Mouse (Mus musculus) erythroblast, adult 5-6 weeks (primary cell): Measurements from ENCODE around the gene Safb2. TPM values are rescaled to one million over a fixed set of nuclear protein-coding genes. Genes with fewer than 3 reads are reported as not detected.

Experiments
- ATAC-seq: replicated peaks from 2 replicates; pipeline ENCODE4 v1.8.0; 2016; ENCODE audit warnings: moderate number of reproducible peaks, mild to moderate bottlenecking, moderate TSS enrichment, inconsistent platforms; ENCODE audit not compliant: poor library complexity, low FRiP score, severe bottlenecking
- total RNA-seq, 2 experiments: library from RNA; stranded (forward) in 1 of 2; stranded (reverse) in 1 of 2; fragments of 150-400 nt in 1 of 2; fragments of 200-764, 138-1000 nt in 1 of 2; gene quantifications; 2 replicates each; pipeline versions ENCODE4 v1.2.3 to v1.2.4; 2015 to 2017; ENCODE audit warnings: low replicate concordance in 2 of 2

Gene Safb2
- total RNA-seq, 2 experiments from 2014 or later = 87.0 to 316 TPM

GRCm38 (mm10) chr17:56542736-56543135, 41.6 kb downstream of the Safb2 start:
- ATAC-seq = no peak

DNA sequence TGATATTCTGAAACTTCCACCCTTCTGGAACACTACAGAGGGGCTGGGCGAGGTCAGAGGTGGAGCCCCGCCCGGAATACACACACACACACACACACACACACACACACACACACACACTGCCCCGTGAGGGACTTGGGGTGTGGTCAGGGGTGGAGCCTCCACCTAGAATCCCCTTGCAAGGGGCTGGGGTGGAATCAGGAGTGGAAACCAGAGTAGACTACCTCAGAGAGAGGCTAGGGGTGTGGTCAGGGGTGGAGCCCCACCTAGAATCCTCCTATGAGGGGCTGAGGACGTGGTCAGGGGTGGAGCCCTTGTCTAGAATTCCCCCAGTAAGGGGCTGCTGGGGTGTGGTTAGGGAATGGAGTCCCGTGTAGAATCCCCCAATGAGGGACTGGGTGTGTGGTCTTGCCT, 43.8 kb downstream of the Safb2 start:
- ATAC-seq = no peak

GRCm38 (mm10) chr17:56537912-56538311, 46.5 kb downstream of the Safb2 start:
- ATAC-seq = no peak

DNA sequence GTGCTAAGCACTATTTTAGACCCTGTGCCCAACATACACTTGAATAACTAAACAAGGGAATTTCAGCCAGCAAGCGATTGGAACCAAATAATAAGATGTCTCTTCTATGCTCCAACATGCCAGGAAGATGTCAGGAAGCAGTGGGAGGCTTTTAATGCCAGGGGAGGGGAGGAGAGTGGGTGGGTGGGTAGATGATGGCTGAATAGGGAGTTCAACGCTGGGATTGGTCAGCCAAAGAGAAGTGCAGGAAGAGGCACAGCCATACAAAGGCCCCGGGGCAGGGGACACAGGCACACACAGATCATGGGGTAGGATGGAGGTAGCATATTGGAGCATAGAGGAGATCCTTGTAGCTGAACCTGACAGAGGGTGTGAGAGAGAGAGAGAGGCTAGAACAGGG, 47.5 kb downstream of the Safb2 start:
- no peak for ATAC-seq

DNA sequence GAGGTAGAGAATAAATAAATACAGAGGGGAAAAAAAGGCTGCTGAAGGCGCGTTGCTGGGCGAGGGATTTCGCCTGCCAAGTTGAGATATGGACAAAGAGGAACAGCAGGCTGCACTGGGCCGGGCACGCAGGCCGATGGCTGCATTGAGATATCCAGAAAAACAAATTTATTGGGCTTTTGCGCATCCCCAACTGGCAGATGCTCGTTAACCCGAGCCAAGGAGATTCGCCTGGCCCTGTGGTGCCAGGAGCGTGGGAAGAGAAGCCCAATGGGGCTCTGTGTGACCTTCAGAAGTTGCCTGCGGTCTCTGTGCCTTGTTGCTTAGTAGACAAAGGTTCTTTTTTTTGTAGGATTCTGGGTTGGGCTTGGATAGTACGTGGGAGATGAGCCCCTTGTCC, 48.2 kb downstream of the Safb2 start:
- no peak for ATAC-seq

DNA sequence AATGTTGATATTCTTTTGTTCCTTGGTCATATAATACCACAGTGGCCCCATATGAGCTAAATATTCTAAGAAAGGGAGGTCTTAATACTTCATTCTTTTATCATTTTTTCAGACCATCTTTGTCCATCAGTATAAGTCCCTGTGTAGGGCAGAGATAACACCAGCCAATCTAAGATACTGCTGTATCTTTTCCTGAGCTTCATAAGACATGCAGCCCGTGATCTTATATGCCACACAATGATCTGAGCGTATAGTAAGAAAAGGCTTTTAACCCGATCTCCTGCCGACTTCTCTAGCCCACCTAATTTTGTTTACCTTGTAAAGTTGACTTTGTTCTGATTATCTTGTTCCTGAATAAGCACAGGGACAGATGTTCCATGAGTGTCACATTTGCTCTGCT, 59.4 kb downstream of the Safb2 start:
- no peak for ATAC-seq

DNA sequence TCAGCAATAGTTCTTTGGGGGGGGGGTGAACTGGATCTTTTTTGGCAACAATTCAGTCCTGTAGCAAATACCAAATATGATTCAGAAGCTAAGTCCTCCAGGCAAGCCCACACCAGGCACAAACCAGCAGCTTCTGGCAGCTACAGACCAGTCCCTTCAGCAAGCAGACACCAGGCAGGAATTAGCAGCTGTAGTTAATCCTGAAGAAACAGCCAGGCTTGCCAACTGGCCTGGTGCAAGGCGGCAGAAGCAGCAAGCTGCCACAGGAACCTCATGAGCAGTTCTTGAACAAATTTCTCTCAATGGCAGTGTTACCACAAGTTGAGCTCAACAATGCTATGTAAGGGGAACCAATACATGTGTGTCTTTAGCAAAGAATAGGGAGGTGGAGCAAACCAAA, 61.6 kb downstream of the Safb2 start:
- no peak for ATAC-seq

DNA sequence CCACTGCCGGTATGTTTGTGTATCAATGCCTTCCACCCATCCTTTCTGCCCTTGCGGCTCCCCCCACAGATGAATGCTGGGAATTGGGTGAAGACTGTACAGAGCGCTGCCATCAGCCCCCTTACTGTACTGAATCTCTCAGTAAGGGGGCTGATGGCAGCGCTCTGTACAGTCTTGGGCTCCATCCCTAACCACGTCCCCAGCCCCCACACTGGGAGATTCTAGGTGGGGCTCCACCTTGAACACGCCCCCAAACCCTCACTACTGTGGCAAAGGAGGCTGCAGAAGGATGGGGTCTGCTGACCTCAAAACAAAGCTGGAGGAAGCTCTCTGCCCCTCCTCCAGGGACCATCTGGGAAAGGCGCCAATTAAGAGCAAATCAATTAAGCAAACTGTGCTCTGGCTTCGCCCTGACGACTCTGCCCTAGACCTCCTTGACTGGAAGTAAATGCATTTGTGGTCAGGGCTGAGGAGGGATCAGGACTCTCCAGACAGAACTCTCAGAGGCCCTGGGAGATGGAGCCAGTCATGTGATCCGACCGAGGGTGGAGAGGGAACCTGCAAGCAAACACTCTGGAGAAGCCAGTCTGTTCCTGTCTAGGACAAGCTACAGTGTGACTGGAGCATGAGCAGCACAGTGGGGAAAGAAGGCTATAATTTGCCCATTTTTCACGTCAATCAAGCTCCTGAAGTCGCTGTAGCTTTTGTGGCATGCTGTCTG, 68.5 kb downstream of the Safb2 start:
- no peak for ATAC-seq

GRCm38 (mm10) chr17:56514916-56515315, 69.5 kb downstream of the Safb2 start:
- ATAC-seq = no peak

GRCm38 (mm10) chr17:56514330-56514729, 70.1 kb downstream of the Safb2 start:
- ATAC-seq = no peak

DNA sequence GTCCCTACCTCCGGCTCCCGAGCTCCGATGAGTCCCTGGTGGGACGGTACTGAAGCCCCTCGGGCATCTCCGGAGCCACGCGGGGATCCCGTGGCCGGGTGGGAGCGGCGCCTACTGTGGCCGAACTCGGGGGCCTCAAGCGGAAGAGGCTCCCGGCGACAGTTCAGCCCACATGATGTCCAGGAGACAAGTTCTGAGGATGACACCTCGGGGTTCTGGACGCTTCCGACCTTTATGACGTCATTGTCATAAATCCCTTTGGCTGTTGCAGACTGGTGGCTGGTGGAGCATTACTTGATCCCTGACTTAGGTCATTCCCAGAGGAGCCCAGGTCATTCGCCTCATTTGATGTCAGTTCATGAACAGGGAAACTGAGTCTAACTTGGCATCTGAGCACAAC, 72.1 kb downstream of the Safb2 start, which contains the start of gene Znrf4:
Gene Znrf4, minus strand, starts transcription at position 122 of the 400 bp plus-strand sequence.
- no peak for ATAC-seq

DNA sequence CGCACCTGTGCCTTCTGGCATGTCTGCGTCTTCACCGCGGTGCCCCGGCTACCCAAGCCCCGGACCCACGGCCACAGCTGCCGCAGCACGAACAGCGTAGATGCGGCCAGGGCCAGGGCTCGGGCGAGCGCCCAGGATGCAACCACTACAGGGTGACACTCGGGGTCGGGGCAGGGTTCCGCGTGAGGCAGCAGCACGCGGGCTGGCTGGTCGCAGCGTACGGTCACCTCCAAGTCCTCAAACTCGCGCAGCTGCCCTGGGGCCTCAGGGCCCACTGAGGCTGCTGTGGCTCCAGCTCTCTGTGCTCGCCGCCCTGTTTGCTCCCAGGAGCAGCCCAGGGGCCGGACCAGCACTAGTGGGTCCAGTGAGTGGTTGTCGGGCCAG, 72.7 kb downstream of the Safb2 start:
- ATAC-seq = no peak

GRCm38 (mm10) chr17:56510970-56511706, 73.2 kb downstream of the Safb2 start:
- no peak for ATAC-seq

Other genes starting within 250 kb of the Safb2 start
- gene Ptprs, start 108.1 kb downstream of the Safb2 start, total RNA-seq (2015; ENCODE audit: low replicate concordance) = 4.8 and 7.3 TPM in 2 replicates
- 2.0 and 8.1 TPM in 2 replicates for gene Ptprs, start 108.1 kb downstream of the Safb2 start, total RNA-seq (2017; ENCODE audit: low replicate concordance)
- gene Znrf4, start 72.2 kb downstream of the Safb2 start, total RNA-seq (2015; ENCODE audit: low replicate concordance) = not detected in 2 replicates
- gene Znrf4, start 72.2 kb downstream of the Safb2 start, total RNA-seq (2017; ENCODE audit: low replicate concordance) = not detected in 2 replicates
- 1.5 and 2.5 TPM in 2 replicates for gene Gm20219, start 30.2 kb downstream of the Safb2 start, total RNA-seq (2015; ENCODE audit: low replicate concordance)
- gene Gm20219, start 30.2 kb downstream of the Safb2 start, total RNA-seq (2017; ENCODE audit: low replicate concordance) = 0.84 and 1.5 TPM in 2 replicates
- 36.9 and 61.2 TPM in 2 replicates for gene Safb, start 240 bp upstream of the Safb2 start, total RNA-seq (2015; ENCODE audit: low replicate concordance)
- 116 and 186 TPM in 2 replicates for gene Safb, start 240 bp upstream of the Safb2 start, total RNA-seq (2017; ENCODE audit: low replicate concordance)
- gene 2410015M20Rik, start 25.2 kb upstream of the Safb2 start, total RNA-seq (2015; ENCODE audit: low replicate concordance) = 16.3 and 18.6 TPM in 2 replicates
- gene 2410015M20Rik, start 25.2 kb upstream of the Safb2 start, total RNA-seq (2017; ENCODE audit: low replicate concordance) = 16.2 and 50.3 TPM in 2 replicates
- 298 and 319 TPM in 2 replicates for gene Rpl36, start 28.8 kb upstream of the Safb2 start, total RNA-seq (2015; ENCODE audit: low replicate concordance)
- gene Rpl36, start 28.8 kb upstream of the Safb2 start, total RNA-seq (2017; ENCODE audit: low replicate concordance) = 323 TPM in 2 replicates
- 4.2 and 5.0 TPM in 2 replicates for gene Lonp1, start 42.3 kb upstream of the Safb2 start, total RNA-seq (2015; ENCODE audit: low replicate concordance)
- gene Lonp1, start 42.3 kb upstream of the Safb2 start, total RNA-seq (2017; ENCODE audit: low replicate concordance) = 13.0 and 13.5 TPM in 2 replicates
- not detected in 2 replicates for gene Catsperd, start 43.6 kb upstream of the Safb2 start, total RNA-seq (2015; ENCODE audit: low replicate concordance)
- not detected in 2 replicates for gene Catsperd, start 43.6 kb upstream of the Safb2 start, total RNA-seq (2017; ENCODE audit: low replicate concordance)
- gene Ranbp3, start 88.7 kb upstream of the Safb2 start, total RNA-seq (2015; ENCODE audit: low replicate concordance) = 6.1 and 11.7 TPM in 2 replicates
- 18.0 and 25.0 TPM in 2 replicates for gene Ranbp3, start 88.7 kb upstream of the Safb2 start, total RNA-seq (2017; ENCODE audit: low replicate concordance)
- gene Ndufa11, start 133.2 kb upstream of the Safb2 start, total RNA-seq (2015; ENCODE audit: low replicate concordance) = 17.7 and 29.7 TPM in 2 replicates
- 21.3 and 29.1 TPM in 2 replicates for gene Ndufa11, start 133.2 kb upstream of the Safb2 start, total RNA-seq (2017; ENCODE audit: low replicate concordance)
- 0.38 and 1.0 TPM in 2 replicates for gene Vmac, start 133.4 kb upstream of the Safb2 start, total RNA-seq (2015; ENCODE audit: low replicate concordance)
- gene Vmac, start 133.4 kb upstream of the Safb2 start, total RNA-seq (2017; ENCODE audit: low replicate concordance) = 1.4 and 8.3 TPM in 2 replicates
- gene Nrtn, start 172.9 kb upstream of the Safb2 start, total RNA-seq (2015; ENCODE audit: low replicate concordance) = not detected in 2 replicates
- 0.51 TPM in 1 of 2 replicates, not detected in the other for gene Nrtn, start 172.9 kb upstream of the Safb2 start, total RNA-seq (2017; ENCODE audit: low replicate concordance)
- gene Dus3l, start 180.2 kb upstream of the Safb2 start, total RNA-seq (2015; ENCODE audit: low replicate concordance) = 0.84 and 5.6 TPM in 2 replicates
- gene Dus3l, start 180.2 kb upstream of the Safb2 start, total RNA-seq (2017; ENCODE audit: low replicate concordance) = 5.4 and 5.9 TPM in 2 replicates
- not detected in 2 replicates for gene Prr22, start 185.7 kb upstream of the Safb2 start, total RNA-seq (2015; ENCODE audit: low replicate concordance)
- not detected in 2 replicates for gene Prr22, start 185.7 kb upstream of the Safb2 start, total RNA-seq (2017; ENCODE audit: low replicate concordance)
- 21.5 and 25.7 TPM in 2 replicates for gene Rfx2, start 246.4 kb upstream of the Safb2 start, total RNA-seq (2015; ENCODE audit: low replicate concordance)
- gene Rfx2, start 246.4 kb upstream of the Safb2 start, total RNA-seq (2017; ENCODE audit: low replicate concordance) = 26.1 and 39.6 TPM in 2 replicates